In the genomic region with DNA sequence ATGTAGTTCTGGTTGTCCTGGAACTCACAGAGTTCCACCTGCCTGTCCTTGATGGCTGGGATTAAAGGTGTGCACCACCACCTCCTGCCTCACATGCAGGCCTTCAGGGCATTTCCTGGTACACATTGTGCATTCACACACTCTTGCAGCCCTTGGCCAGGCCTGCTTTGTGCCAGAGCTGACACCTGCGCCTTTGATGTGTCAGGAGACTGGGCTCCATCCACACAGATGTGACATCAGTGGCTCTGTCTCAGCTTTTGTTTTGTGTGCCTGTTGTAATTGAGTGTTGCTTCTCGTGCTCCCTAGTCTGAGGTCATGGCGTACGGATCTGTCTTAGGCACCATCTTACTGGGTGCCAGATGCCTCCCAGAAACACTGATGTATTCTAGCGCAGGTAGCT, we compare ENCODE assay signal across 18 mouse cellular contexts. TPM values are rescaled to one million over a fixed set of nuclear protein-coding genes. Genes with fewer than 3 reads are reported as not detected.
DNase-seq lines count a peak whose midpoint lies in the region; ATAC-seq and TF ChIP-seq lines count a peak whose summit lies in the region.
"Had no signal": no experiment of that assay in that cellular context is flagged by ENCODE, and none has a peak within 500 bp of the region (broad histone marks: within the 10 kb centered on the region; RNA-seq: fewer than 3 reads in every experiment).

No protein-coding gene starts in this region.

- TF ChIP-seq CTCF in intestine, postnatal 0 days (IDR thresholded peaks at IDR 0.05; ENCODE audit: low read depth), result no peak
- TF ChIP-seq CTCF in hindbrain, postnatal 0 days (IDR thresholded peaks at IDR 0.05; ENCODE audit: low read depth), result no peak

- peaks cover 57% of the 10 kb centered on the region for H3K4me1 ChIP-seq in forebrain, embryonic 10.5 days
- 0 out of 2 replicates have a peak, but pooled peaks cover 4% of the 10 kb centered on the region for H3K4me1 ChIP-seq in forebrain, embryonic 11.5 days (replicated peaks; ENCODE audit: control insufficient read depth, insufficient read depth, low read length)
- H3K4me1 ChIP-seq in intestine, postnatal 0 days (replicated peaks; ENCODE audit: control insufficient read depth, insufficient read depth, low read length), result no peaks in the 10 kb centered on the region
- H3K4me1 ChIP-seq in intestine, embryonic 16.5 days (ENCODE audit: control insufficient read depth, insufficient read depth, low read length), result peaks cover 34% of the 10 kb centered on the region
- peaks cover 38% of the 10 kb centered on the region for H3K4me1 ChIP-seq in hindbrain, postnatal 0 days (ENCODE audit: insufficient read depth, low read length)

- no peak for ATAC-seq in forebrain, embryonic 11.5 days (replicated peaks; ENCODE audit: low FRiP score)
- 0 out of 2 replicates have a peak, but pooled peaks have one; percentile 34 for ATAC-seq in intestine, postnatal 0 days
- ATAC-seq in intestine, embryonic 16.5 days, result no peak
- ATAC-seq in hindbrain, postnatal 0 days, result no peak
- ATAC-seq in megakaryocyte progenitor cell, adult 5-6 weeks (replicated peaks; ENCODE audit: poor library complexity), result no peak

- 0 out of 2 replicates have a peak overlapping the region, but pooled peaks have one; percentile 33 for H3K27ac ChIP-seq in forebrain, embryonic 10.5 days
- no peak overlapping the region for H3K27ac ChIP-seq in forebrain, embryonic 11.5 days (ENCODE audit: low read depth, low read length)
- H3K27ac ChIP-seq in intestine, postnatal 0 days (ENCODE audit: low read depth, low read length), result peak overlapping the region; percentile 50; the same call in 1 of the 2 replicates
- no peak overlapping the region for H3K27ac ChIP-seq in intestine, embryonic 16.5 days (ENCODE audit: low read length)
- peak overlapping the region; percentile 79; the same call in 1 of the 2 replicates for H3K27ac ChIP-seq in hindbrain, postnatal 0 days
- H3K27ac ChIP-seq: liver, embryonic 15.5 days had no signal

- WGBS in forebrain, embryonic 10.5 days, result 85% methylated on average over 5 of the region's 5 CpGs
- WGBS in forebrain, embryonic 11.5 days, result 88% methylated on average over 5 of the region's 5 CpGs
- WGBS in intestine, postnatal 0 days, result 76% methylated on average over 5 of the region's 5 CpGs
- WGBS in intestine, embryonic 16.5 days, result 74% methylated on average over 5 of the region's 5 CpGs
- WGBS in hindbrain, postnatal 0 days, result 53% methylated on average over 5 of the region's 5 CpGs

- H3K4me2 ChIP-seq in forebrain, embryonic 11.5 days (ENCODE audit: low read depth, low read length, severe bottlenecking), result no peak overlapping the region
- no peak overlapping the region for H3K4me2 ChIP-seq in intestine, postnatal 0 days (replicated peaks; ENCODE audit: low read depth)
- H3K4me2 ChIP-seq in intestine, embryonic 16.5 days (ENCODE audit: low read depth, low read length), result no peak overlapping the region
- H3K4me2 ChIP-seq in hindbrain, postnatal 0 days (ENCODE audit: low read depth, low read length), result no peak overlapping the region
- H3K4me2 ChIP-seq: liver, embryonic 15.5 days had no signal

- no peak for DNase-seq in forebrain, embryonic 10.5 days (ENCODE audit: extremely low spot score, low spot score)
- no peak for DNase-seq in forebrain, embryonic 11.5 days (ENCODE audit: low spot score)
- peak; percentile 50 for DNase-seq in CD4-positive helper T cell, adult 2 months (ENCODE audit: low read depth, low spot score)
- DNase-seq in hindbrain, postnatal 0 days (ENCODE audit: low spot score), result no peak
- DNase-seq in kidney, postnatal 10 days, result no peak
- DNase-seq: cerebellum, adult 8-10 months; embryo, embryonic 11 days; gastrocnemius, postnatal 10 days; heart, postnatal 10 days; kidney, adult 8-10 months; layer of hippocampus, adult 9-11 months; left cerebral cortex, postnatal 4 days; lung, postnatal 4 days had no signal

- no peak overlapping the region for H3K4me3 ChIP-seq in forebrain, embryonic 10.5 days
- H3K4me3 ChIP-seq in forebrain, embryonic 11.5 days (ENCODE audit: low read depth, low read length), result no peak overlapping the region
- no peak overlapping the region for H3K4me3 ChIP-seq in intestine, postnatal 0 days (ENCODE audit: low read depth, low read length)
- H3K4me3 ChIP-seq in intestine, embryonic 16.5 days (ENCODE audit: low read length), result no peak overlapping the region
- no peak overlapping the region for H3K4me3 ChIP-seq in hindbrain, postnatal 0 days (ENCODE audit: low read length)
- H3K4me3 ChIP-seq: liver, embryonic 15.5 days; myocyte had no signal

- H3K36me3 ChIP-seq in forebrain, embryonic 10.5 days (replicated peaks), result peaks cover 67% of the 10 kb centered on the region
- H3K36me3 ChIP-seq in forebrain, embryonic 11.5 days (ENCODE audit: control insufficient read depth, insufficient read depth, low read length), result no peaks in the 10 kb centered on the region; the same call in 1 of the 2 replicates
- H3K36me3 ChIP-seq in intestine, postnatal 0 days (ENCODE audit: control insufficient read depth, insufficient read depth), result peaks cover 37% of the 10 kb centered on the region
- H3K36me3 ChIP-seq in intestine, embryonic 16.5 days (ENCODE audit: control insufficient read depth, insufficient read depth, low read length), result peaks cover 5% of the 10 kb centered on the region; the same call in 1 of the 2 replicates
- H3K36me3 ChIP-seq in hindbrain, postnatal 0 days (ENCODE audit: insufficient read depth, low read length), result peaks cover 20% of the 10 kb centered on the region; the same call in 1 of the 2 replicates

- no peak overlapping the region for H3K9ac ChIP-seq in forebrain, embryonic 11.5 days (ENCODE audit: low read length)
- no peak overlapping the region for H3K9ac ChIP-seq in intestine, postnatal 0 days (ENCODE audit: low read depth, low read length)
- no peak overlapping the region for H3K9ac ChIP-seq in intestine, embryonic 16.5 days (ENCODE audit: low read depth, low read length)
- H3K9ac ChIP-seq in hindbrain, postnatal 0 days (replicated peaks; ENCODE audit: low read length), result no peak overlapping the region
- H3K9ac ChIP-seq: liver, embryonic 15.5 days had no signal

- H3K9me3 ChIP-seq in forebrain, embryonic 10.5 days, result no peaks in the 10 kb centered on the region
- H3K9me3 ChIP-seq in forebrain, embryonic 11.5 days (ENCODE audit: control insufficient read depth, low read length), result no peaks in the 10 kb centered on the region
- no peaks in the 10 kb centered on the region for H3K9me3 ChIP-seq in intestine, postnatal 0 days (ENCODE audit: control insufficient read depth)
- no peaks in the 10 kb centered on the region for H3K9me3 ChIP-seq in intestine, embryonic 16.5 days (ENCODE audit: control insufficient read depth, low read length)
- H3K9me3 ChIP-seq in hindbrain, postnatal 0 days (ENCODE audit: low read length), result no peaks in the 10 kb centered on the region
- H3K9me3 ChIP-seq: liver, embryonic 15.5 days had no signal

- no peaks in the 10 kb centered on the region for H3K27me3 ChIP-seq in forebrain, embryonic 10.5 days (ENCODE audit: poor library complexity, severe bottlenecking)
- H3K27me3 ChIP-seq in forebrain, embryonic 11.5 days (ENCODE audit: control insufficient read depth, insufficient read depth, low read length), result no peaks in the 10 kb centered on the region
- H3K27me3 ChIP-seq in intestine, postnatal 0 days (replicated peaks; ENCODE audit: control insufficient read depth, insufficient read depth, low read length), result no peaks in the 10 kb centered on the region
- no peaks in the 10 kb centered on the region for H3K27me3 ChIP-seq in intestine, embryonic 16.5 days (replicated peaks; ENCODE audit: control insufficient read depth, insufficient read depth, low read length)
- H3K27me3 ChIP-seq in hindbrain, postnatal 0 days (ENCODE audit: insufficient read depth, low read length), result no peaks in the 10 kb centered on the region
- H3K27me3 ChIP-seq: liver, embryonic 15.5 days had no signal

RNA-seq across cellular contexts. Expression of gene Prrc2b, which starts 30.5 kb away (rescaled TPM):
- 48.2 and 50.1 TPM in 2 replicates for polyA plus RNA-seq in forebrain, embryonic 10.5 days (2016; fragmentation: Nextera tagmentation; extraction: Ambion mirVana)
- polyA plus RNA-seq in forebrain, embryonic 11.5 days (2014; fragmentation: Nextera tagmentation; extraction: Ambion mirVana), result 98.0 and 102 TPM in 2 replicates
- polyA plus RNA-seq in intestine, postnatal 0 days (2015; fragmentation: Nextera tagmentation; extraction: Ambion mirVana), result 17.7 and 18.9 TPM in 2 replicates
- 14.4 and 16.2 TPM in 2 replicates for polyA plus RNA-seq in intestine, embryonic 16.5 days (2015; fragmentation: Nextera tagmentation; extraction: Ambion mirVana)
- 188 and 206 TPM in 2 replicates for total RNA-seq in hindbrain, postnatal 0 days (2014; rRNA removed)
- polyA plus RNA-seq in hindbrain, postnatal 0 days (2015; fragmentation: Nextera tagmentation; extraction: Ambion mirVana), result 44.8 and 55.9 TPM in 2 replicates
- total RNA-seq in megakaryocyte progenitor cell, adult 5-6 weeks (2015), result 37.5 and 37.8 TPM in 2 replicates
- total RNA-seq in megakaryocyte progenitor cell, adult 5-6 weeks (2017), result 16.6 and 18.2 TPM in 2 replicates

RNA-seq across cellular contexts. Expression of gene Pomt1, which starts 55.0 kb away (rescaled TPM):
- polyA plus RNA-seq in forebrain, embryonic 10.5 days (2016; fragmentation: Nextera tagmentation; extraction: Ambion mirVana), result 26.6 and 29.7 TPM in 2 replicates
- polyA plus RNA-seq in forebrain, embryonic 11.5 days (2014; fragmentation: Nextera tagmentation; extraction: Ambion mirVana), result 26.3 and 33.3 TPM in 2 replicates
- 9.2 and 10.7 TPM in 2 replicates for polyA plus RNA-seq in intestine, postnatal 0 days (2015; fragmentation: Nextera tagmentation; extraction: Ambion mirVana)
- 26.7 and 26.9 TPM in 2 replicates for polyA plus RNA-seq in intestine, embryonic 16.5 days (2015; fragmentation: Nextera tagmentation; extraction: Ambion mirVana)
- total RNA-seq in hindbrain, postnatal 0 days (2014; rRNA removed), result 41.2 and 41.8 TPM in 2 replicates
- 18.0 and 19.4 TPM in 2 replicates for polyA plus RNA-seq in hindbrain, postnatal 0 days (2015; fragmentation: Nextera tagmentation; extraction: Ambion mirVana)
- total RNA-seq in megakaryocyte progenitor cell, adult 5-6 weeks (2015), result 18.5 and 18.8 TPM in 2 replicates
- total RNA-seq in megakaryocyte progenitor cell, adult 5-6 weeks (2017), result 32.2 and 32.6 TPM in 2 replicates

Comparison
In these comparisons a context has a peak if more than half of its experiments do, and no peak if none do; other contexts are left out.
1. H3K27ac ChIP-seq: peak in forebrain, embryonic 10.5 days (single experiment), intestine, postnatal 0 days (single experiment) and hindbrain, postnatal 0 days (single experiment); none in forebrain, embryonic 11.5 days (single experiment) and intestine, embryonic 16.5 days (single experiment).